Mouse (Mus musculus): ENCODE data around the gene Gm20517.

Gene Gm20517

DNA sequence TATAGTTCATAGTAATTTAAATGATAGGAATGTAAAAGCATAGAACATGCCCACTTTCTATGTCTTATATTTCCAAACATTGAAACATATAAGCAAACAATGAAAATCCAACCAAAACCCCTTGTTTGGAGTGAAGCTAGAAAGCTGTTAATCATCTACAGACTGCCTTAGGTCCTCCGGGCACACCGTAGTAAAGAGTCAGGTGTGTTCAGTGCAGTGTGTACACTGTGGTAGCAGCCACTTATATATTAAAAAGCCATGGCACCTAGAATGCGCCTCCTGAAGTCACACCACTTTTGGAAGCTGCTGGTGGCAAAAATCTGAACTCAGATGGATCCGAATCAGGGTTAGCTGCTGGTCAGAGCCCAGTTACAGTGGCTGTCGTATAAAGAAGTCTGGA, 66.8 kb downstream of the Gm20517 start:
- no peak for DNase-seq (ENCODE audit: low spot score in 2 of 2)

DNA sequence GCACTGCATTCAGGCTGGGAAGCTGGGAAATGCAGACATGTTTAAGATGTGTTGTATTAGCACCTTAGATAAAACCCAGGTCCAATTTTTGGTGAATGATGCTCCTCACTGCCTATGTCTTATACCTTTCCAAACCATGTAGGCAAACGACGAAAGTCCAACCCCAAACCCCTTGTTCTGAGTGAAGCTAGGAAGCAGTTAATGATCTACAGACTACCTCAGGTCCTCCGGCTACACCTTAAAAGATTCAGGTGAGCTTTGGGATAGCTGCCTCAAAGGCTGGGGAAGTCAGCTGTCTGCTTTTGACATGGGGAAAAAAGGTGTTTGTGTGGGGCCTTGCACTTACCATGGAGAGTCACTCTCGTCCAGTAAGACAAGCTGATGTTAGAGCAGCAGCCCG, 67.3 kb downstream of the Gm20517 start:
- DNase-seq (ENCODE audit: low spot score in 2 of 2): no peak

DNA sequence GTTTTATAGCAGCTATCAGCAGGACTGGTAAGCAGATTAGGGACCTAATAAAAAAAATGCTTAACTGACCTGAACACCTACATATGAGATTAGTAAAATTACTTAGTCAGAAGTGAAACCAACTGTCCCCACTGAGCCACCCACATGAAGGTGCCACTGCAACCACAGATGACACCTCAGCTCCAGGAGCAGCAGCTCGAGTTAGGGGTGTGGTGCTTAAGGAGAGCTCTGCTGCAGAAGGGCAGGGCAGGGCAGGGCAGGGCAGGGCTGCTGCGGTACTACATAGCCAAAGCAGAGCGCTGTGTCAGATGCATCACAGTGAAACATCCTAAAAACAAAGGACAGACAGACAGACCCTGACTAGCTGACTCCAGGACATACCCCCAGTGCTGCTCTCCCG, 71.4 kb downstream of the Gm20517 start:
- no peak for DNase-seq (ENCODE audit: low spot score in 2 of 2)

DNA sequence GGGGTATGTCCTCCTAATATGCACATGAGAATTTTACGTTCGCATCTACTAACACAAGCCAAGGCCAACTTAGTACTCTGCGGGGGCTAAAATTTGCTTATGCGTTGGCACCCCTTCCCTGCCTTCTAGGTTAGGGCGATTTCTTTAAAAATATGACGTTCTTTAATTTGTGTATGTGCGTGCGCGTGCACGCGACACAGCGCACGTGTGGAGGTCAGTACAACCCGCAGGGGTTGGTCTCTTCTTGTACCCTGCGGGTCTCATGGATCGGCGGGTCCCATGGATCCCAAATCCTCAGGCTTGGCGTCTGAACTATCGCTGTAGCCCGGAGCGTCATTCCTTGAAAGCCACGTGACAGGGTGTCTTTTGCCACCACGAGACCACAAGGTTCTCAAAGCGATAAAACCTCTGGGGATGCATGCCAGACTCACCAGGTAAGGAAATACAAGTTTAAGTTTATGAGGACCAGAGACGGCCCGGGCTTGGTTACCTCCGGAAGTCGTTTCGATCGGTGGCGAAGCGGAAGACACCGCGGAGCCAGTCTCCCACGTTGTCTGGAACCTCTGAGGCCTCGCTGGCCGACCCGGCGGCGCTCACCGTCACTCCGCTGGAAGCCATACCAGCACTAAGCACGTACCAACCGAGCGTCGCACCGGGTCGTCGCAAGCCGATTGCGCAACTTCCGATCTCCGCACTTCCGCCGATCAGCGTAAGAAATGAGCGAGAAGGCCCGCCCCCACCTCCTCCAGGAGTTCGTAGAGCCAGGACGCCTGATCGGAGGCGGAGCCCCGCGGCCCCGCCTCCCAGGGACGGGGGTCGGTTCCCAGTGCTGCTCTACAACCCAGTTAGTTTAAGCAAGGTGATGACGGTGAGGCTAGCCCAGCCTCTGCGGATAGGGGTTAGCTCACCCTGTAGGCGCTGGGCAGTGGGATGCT, 76.3 kb downstream of the Gm20517 start:
- DNase-seq (ENCODE audit: low spot score in 2 of 2): peak; percentile 93 to 97

DNA sequence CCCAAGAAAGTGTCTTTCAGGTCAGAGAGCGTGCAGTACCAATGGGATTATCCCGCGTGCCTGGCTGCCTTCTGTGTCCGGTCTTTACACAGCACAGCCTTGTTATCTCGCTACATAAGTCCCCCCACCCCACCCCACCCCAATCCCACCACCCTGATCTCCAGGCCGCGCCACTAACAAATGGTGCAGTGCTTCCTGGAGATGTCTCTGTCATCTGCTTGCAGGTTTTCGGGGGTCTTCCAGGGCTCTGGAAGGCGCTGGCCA, 76.9 kb downstream of the Gm20517 start, which contains the start of gene Tomm6:
Tomm6 (minus strand) TSS at position 43 of the 264 bp plus-strand sequence.
- DNase-seq (ENCODE audit: low spot score in 2 of 2): no peak

DNA sequence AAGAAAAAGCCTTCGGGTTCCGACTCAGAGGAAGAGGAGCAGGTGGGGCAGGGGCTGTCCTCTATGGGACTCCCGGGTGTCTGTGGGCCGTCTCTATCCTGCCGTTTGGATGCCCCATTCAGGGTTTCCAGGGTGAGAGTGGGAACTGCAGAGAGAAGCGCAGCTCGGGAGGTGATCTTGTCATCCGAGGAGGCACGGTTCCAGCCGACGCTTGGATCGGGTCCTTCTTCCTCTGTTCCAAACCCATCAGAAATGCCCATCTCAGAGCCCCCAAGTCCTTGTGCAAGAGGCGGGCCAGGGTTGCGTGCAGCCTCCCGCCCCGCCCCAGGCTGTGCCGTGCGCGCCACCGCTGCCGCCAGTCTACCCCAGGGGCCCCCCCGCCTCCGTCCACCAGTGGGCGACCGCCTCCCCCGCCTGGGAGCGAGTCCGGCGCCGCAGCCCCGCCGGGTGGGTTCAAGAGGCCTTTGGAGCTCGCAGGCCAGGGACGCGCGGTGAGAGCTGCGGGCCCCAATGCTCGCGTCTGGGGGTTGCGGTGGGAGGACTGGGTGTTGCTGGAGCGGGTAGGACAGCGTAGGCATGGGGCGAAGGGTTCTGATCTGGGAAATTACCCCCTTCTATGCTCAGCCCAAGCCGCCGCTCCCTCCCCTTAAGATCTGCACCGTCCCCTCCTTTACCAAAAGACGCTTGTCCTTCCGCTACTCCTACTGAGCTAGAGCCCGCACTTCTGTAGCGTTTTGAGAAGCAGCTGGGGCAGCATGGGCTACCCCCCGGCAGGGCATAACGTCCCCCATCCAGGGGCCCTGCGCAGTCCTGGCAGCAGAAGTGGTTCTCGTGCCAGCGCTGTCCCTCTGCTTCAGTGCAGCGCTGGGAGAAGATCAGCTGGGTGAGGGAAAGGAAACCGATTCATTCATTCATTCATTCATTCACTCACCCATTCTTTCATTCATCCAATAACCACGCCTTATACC, 77.5 kb downstream of the Gm20517 start, which contains the start of gene Frs3:
Frs3 (plus strand) TSS at position 423 of the 968 bp plus-strand sequence.
- peak; percentile 78 for DNase-seq (ENCODE audit: low spot score in 2 of 2)

DNA sequence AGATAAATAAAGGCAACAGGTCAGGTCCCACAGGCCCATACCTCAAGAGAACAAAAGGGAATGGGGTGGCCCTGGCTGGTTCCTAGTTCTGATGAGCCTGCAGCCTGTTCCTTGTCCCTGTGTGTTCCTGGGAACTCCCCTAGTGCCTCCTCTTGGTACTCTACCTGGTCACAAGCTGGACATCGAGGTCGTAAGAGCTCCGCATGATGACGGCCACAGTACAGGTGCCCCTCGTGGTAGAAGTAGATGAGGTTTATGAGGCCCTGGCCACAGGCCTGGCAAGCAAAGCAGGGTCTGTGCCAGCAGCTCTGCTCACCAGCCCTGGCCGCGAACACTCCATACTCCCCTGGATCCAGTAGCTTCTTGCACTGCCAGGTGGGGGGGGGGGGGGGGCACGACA, 78.5 kb downstream of the Gm20517 start:
- no peak for DNase-seq (ENCODE audit: low spot score in 2 of 2)

DNA sequence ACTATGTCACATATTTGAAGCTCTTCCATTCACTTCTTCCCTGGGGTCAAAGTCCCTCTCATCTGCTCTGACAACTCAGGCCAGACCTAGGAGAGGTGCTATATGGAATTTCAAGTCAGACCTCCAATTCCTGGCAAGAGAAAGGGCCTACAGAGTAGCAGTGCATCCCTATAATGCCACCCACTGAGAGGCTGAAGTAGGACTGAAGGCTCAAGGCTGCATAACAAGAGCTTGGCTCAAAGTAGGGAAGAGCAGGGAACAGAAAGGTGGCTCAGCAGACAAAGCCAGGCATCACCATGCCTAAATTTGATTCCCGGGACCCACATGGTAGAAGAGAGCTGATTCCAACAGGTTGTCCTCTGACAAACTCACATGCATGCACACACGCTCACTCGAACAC, 80.3 kb downstream of the Gm20517 start:
- no peak for DNase-seq (ENCODE audit: low spot score in 2 of 2)

DNA sequence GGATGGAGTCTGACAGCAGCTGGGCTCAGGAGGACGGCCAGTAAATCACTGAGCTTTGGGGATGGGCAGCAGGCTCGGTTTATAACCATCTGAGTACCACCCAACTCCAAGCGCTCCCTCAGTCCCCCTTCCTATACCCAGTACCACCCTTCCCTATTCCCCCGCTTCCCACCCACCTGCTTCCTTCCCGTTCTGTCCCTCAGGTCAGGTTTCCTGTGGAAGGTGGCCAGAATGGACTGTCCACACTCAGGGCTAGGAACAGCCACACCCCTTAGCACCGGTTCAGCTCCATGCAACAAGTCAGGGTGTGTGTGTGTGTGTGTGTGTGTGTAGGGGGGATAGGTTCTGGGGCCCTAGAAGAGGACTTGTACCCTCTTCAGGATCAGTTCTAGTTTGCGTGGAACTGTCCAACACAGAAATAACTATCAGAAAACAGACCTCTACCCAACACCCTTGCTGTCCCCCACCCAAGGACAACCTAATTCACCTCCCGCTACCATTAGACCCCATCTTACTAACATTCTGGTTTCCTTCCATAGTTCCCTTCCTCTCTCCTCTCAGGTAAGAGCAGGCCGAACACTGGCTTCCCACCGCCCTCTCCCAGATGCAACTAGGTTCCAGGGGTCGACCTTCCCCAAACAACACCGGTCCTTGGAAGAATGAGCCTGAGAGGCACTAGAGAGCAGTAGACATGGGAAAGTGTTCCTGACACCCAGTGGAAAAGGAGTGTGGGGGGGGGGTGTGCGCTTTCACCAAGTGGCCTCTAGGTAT, 82.5 kb downstream of the Gm20517 start:
- DNase-seq (ENCODE audit: low spot score in 2 of 2): no peak

DNA sequence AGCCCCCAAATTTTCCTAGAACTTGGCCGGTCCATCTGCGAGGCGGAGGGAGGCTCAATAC, 82.9 kb downstream of the Gm20517 start, which contains the start of gene Gm21981:
Gm21981 (minus strand) TSS at position 14 of the 61 bp plus-strand sequence.
- no peak for DNase-seq (ENCODE audit: low spot score in 2 of 2)

DNA sequence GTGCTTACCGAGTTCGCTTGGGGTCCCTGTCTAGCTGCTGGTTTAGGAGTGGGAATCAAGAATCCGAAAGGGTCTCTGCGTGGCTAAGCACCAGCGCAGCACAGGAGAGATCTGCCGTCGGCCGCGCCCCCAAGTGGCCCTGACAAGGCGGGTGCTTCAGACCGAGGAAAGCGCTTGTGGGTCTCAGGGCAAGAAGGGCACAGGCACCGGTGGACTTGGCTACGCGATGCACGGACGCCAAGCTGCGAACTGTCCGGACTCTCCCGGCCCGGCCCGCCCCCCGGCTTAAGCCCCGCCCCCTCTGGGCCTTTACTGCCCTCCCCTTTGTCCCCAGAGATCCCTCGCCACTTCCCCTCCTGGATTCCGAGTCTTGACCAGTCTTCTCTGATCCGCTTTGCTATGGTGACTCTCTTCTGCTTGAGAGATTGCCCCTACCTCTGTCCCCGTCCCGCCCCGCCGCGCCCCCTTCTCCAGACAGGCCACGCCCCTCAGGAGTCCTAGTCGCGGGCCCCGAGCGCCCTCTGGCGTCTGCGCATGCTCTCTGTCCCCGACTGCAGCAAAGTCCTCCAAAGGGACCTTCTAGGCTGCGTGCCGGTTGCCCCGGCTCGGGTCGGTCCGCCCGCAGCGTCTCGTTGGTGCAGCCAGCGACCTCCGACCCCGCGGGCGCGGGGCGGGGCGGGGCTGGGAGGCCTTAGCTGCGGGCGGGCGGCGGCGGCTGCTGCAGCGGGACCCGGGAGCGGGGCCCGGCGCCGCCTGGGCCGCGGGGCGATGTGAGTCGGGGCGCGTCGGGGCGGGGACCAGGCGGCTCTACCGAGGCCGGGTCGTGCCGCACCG, 83.3 kb downstream of the Gm20517 start, which contains the start of gene Prickle4:
Prickle4 (minus strand) TSS at position 234 of the 834 bp plus-strand sequence.
- DNase-seq (ENCODE audit: low spot score in 2 of 2): peak; percentile 96

DNA sequence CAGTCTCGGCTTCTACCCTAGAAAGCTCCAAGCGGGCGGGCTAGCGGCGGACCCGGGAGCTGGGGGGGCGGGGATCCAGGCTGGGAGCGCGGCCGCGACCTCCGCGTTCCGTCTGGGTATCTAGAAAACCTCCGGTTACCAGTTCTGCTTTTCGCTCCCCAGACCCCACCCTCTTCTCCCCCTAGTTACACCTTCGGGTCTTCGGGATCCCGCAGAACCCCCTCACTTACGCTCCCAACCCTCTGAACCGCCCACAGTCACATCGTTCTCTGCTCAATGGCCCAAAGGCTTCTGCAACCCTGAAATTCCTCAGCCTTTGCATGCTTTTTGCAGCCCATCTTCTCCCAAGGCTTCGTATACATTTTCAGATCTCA, 83.9 kb downstream of the Gm20517 start:
- no peak for DNase-seq (ENCODE audit: low spot score in 2 of 2)

DNA sequence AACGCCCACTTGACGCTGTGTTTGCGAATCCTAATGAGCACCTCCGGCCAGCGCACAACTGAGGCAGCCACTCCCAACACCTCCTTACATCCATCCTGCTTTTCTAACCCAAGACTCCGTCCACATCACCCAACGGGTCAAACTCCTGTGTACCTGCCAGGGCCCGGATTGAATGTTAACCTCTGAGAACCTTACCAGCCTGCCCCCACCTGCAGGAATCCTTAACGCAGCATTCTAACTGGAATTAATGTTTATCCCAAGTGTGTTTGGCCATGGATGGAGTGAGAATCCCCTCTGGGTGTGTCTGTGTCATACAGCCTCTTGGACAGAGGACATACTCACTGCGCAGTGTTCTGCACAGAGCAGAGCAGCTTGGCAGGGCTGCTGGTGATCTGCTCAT, 86.8 kb downstream of the Gm20517 start:
- no peak for DNase-seq (ENCODE audit: low spot score in 2 of 2)

DNA sequence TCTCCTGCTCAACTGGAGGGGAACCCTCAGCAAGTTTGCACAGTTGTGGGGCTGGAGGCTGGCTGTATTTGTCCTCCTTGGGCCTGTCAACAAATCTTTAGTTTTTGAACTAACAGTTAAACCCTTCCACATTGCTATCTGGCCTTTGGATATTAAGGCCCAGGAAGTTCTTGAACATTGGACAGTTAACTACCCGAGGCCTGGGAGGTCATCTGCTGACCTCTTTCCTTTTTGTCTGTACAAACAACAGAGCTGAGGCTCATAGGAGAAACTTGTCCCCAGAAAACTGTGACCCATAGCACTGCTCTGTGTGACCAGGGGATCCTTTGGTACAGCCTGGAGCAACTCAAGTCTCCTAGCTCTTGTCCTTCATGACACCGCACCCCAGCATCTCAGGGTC, 87.7 kb downstream of the Gm20517 start:
- DNase-seq (ENCODE audit: low spot score in 2 of 2): no peak

DNA sequence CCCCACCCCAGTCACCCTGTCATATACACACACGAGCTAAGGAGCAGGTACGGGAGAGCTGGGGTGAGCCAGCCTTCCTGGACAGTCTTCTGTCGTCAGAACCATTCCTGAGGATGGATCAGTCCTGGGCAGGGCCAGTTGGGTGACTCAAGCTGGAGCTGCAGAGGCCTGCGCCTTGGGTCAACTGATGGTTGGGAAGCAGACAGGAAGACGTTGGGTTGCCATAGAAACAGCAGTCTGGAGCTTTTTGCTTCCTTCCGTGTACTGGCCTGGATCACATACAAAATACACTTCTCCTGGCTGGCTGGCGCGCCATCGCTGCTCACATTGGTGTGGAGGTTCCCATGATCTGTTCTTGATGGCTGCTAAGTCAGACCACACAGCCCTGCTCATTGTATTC, 90.4 kb downstream of the Gm20517 start:
- DNase-seq (ENCODE audit: low spot score in 2 of 2): no peak

DNA sequence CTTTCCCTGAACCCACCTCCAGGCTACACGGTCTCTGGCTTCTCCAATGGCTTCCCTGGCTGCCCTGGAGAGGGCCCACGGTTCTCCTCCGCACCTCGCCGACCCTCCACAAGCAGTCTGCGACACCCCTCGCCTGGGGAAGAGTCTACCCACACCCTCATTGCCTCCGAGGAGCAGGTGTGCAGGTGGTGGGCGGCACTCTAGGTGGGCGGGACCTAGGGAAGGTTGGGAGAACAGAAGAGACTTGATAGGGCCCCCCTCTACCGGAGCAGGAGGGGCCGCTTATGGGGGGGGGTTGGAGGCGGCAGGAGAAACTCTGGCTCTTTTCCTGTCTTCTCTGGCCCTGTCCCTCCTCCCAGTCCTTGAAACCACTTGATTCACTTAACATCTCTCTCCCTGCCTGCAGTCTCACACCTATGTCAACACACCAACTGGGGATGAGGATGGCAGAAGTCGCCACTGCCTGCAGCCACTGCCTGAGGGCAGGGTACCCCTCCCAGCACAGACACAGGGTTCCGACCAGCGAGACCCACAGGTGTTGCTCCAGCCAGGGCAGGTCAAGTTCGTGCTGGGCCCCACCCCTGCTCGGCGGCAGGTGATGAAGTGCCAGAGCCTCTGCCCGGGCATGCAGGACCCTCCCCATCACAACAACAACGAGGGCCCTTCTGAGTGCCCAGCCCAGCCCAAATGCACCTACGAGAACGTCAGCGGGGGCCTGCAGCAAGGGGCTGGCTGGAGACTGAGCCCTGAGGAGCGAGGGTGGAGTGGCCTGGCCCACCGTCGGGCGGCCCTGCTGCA, 91.4 kb downstream of the Gm20517 start:
- DNase-seq (ENCODE audit: low spot score in 2 of 2): no peak

DNA sequence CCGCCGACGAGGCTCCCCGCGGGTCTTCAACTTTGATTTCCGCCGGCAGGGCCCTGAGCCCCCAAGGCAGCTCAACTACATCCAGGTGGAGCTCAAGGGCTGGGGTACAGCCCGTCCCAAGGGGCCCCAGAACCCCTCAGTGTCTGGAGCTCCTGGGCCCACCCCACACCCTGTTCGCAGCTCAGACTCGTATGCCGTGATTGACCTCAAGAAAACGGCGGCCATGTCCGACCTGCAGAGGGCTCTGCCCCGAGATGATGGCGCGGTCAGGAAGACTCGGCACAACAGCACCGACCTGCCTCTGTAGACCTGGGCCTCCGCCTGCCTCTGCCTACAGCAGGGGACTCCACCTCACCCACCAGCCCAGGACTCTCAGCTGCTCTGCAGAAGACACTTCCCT, 92.2 kb downstream of the Gm20517 start:
- no peak for DNase-seq (ENCODE audit: low spot score in 2 of 2)

DNA sequence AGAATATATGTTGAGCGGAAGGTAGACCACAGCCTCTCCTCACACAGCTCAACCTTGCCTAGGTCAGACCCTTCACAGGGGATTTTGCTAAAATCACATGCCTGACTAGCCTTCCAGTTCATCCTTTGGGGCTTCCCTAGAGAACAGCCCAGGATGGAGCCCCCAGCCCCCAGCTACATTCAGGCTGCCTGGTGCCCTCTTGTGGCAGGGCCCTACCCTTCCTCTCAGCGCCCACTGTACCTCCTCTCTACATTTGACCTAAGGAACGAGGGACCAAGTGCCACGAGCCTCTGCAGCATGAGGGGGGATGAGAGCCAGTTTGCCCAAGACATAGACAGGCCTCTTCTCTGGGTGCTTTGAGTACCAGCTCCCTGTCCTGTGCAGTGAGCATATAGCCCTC, 93.3 kb downstream of the Gm20517 start:
- DNase-seq (ENCODE audit: low spot score in 2 of 2): no peak

DNA sequence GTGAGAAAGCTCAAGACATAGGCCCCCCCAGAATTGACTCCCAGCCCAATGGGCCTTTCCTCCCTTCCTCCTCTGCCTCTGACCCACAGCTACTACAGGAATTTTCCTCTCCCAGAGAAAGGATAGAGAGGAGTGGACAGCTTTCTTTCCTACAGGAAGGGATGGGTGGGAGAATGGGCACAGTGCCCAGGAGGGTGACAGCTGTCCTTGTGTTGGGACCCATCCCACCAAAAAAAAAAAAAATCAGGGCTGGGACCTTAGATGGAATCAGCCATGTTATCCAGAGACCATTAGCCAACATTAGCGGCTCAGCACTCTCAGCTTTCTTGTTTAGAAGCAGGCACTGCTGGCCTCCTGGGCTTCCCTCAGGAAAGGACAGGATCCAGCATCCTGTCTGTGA, 94.8 kb downstream of the Gm20517 start:
- no peak for DNase-seq (ENCODE audit: low spot score in 2 of 2)

DNA sequence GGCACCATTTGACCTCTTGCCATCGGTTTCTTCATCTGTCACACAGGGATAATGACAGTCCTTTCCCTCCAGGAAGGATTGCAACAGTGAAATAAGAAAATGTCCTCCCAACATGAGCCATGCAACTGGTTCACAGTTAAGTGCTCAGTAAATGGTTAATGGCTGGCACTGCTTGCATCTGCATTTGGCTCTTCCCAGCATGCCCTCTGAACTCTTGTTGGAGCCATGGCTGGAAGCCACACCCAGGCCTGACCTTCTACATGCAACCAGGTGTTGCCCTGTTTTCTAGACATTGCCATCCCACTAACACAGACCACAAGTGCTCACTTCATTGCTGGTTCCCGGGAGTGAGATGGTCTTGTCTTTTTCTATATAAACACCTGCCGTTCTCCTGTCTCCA, 96.6 kb downstream of the Gm20517 start:
- no peak for DNase-seq (ENCODE audit: low spot score in 2 of 2)

DNA sequence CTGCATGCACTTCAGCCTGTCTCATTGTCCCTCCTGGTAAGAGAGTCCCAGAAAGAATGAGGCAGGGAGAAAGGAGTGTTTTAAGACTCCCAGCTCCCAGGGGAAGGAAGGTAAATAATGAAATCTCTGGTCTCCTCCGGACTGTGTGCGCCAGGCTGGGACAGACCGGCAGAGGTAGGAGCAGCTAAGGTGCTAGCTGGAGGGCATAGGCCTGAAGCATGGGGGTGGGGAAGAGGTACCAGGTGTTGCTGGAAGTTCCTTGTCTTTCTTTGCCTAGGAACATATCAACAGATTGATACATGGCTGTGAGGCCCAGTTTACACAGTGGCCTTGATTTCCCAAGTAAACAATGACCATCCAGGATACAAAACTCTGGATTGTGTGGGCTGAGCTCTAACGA, 97.6 kb downstream of the Gm20517 start:
- DNase-seq (ENCODE audit: low spot score in 2 of 2): no peak
